Mouse (Mus musculus) liver, embryonic 13.5 days (tissue): ENCODE results near the gene Adcy7. TPM values are rescaled to one million over a fixed set of nuclear protein-coding genes. Genes with fewer than 3 reads are reported as not detected.
A peak's percentile ranks its signal among the peaks of the same experiment; 100 is the strongest.

ENCODE experiments used
- ATAC-seq: fragments of 200-750 bp; cut with Nextera tagmentation; 2 replicates; pipeline ENCODE4 v1.8.0; 2017; ENCODE audit warnings: low read depth, mild to moderate bottlenecking, moderate number of reproducible peaks, moderate library complexity
- DNase-seq: peaks from one replicate; pipeline ENCODE4 v3.0.0; 2022
- H3K27ac ChIP-seq: fragments of 300-500 bp; sonication (generic); 2 replicates; pipeline ENCODE4 v1.5.1; 2015; ENCODE audit warnings: moderate library complexity, mild to moderate bottlenecking, inconsistent platforms
- H3K27me3 ChIP-seq: fragments of 300-500 bp; sonication (generic); 2 replicates; pipeline ENCODE4 v1.6.1; 2015; ENCODE audit warnings: mild to moderate bottlenecking, inconsistent platforms
- H3K36me3 ChIP-seq: fragments of 300-500 bp; sonication (generic); 2 replicates; pipeline ENCODE4 v1.6.1; 2015; ENCODE audit warnings: mild to moderate bottlenecking, inconsistent platforms
- H3K4me1 ChIP-seq: fragments of 300-500 bp; sonication (generic); replicated peaks from 2 replicates; pipeline ENCODE4 v1.6.1; 2015; ENCODE audit warnings: inconsistent platforms
- H3K4me2 ChIP-seq: fragments of 300-500 bp; sonication (generic); 2 replicates; pipeline ENCODE4 v1.6.1; 2015; ENCODE audit warnings: inconsistent platforms, mild to moderate bottlenecking, moderate library complexity
- H3K4me3 ChIP-seq: fragments of 300-500 bp; sonication (generic); replicated peaks from 2 replicates; pipeline ENCODE4 v1.5.1; 2015; ENCODE audit warnings: mild to moderate bottlenecking, inconsistent platforms
- H3K9ac ChIP-seq: fragments of 300-500 bp; sonication (generic); 2 replicates; pipeline ENCODE4 v1.6.1; 2015; ENCODE audit warnings: mild to moderate bottlenecking, inconsistent platforms
- H3K9me3 ChIP-seq: fragments of 300-500 bp; sonication (generic); replicated peaks from 2 replicates; pipeline ENCODE4 v1.6.1; 2016; ENCODE audit warnings: inconsistent platforms
- WGBS: fragments of 180-500 bp; shearing (Covaris S2); methylation state at CpG from one replicate; pipeline ENCODE4 v1.1.7; 2015; ENCODE audit not compliant: insufficient replicate concordance; 5-methylcytosine and 5-hydroxymethylcytosine counted together
- polyA plus RNA-seq: library from polyadenylated mRNA; unstranded; fragments of >200 nt; fragmentation: Nextera tagmentation; extraction: Ambion mirVana; gene quantifications from 2 replicates; pipeline ENCODE4 v1.2.1, GENCODE M21; 2015

Gene Adcy7
- 26.1 and 27.0 TPM in 2 replicates for polyA plus RNA-seq

- H3K27ac ChIP-seq, result peak within 1 kb of the TSS; percentile 32; the same call in 1 of the 2 replicates
- no peaks in the 10 kb centered on the region for H3K36me3 ChIP-seq
- H3K4me3 ChIP-seq, result peak within 1 kb of the TSS; percentile 67
- H3K9ac ChIP-seq, result peak within 1 kb of the TSS; percentile 82
- DNase-seq, result peak; percentile 56
- 3% methylated on average over 59 of the region's 64 CpGs for WGBS
- peak; percentile 78 for ATAC-seq
- no peaks in the 10 kb centered on the region for H3K9me3 ChIP-seq
- H3K4me1 ChIP-seq, result peaks cover 59% of the 10 kb centered on the region
- peak within 1 kb of the TSS; percentile 95 for H3K4me2 ChIP-seq
- H3K27me3 ChIP-seq, result peaks cover 13% of the 10 kb centered on the region
Measured at GRCm38 (mm10) chr8:88272231-88273050, at the start of gene Adcy7. Adcy7 (plus strand) TSS chr8:88272403.

GRCm38 (mm10) chr8:88225358-88225757 lies 46.8 kb upstream of the Adcy7 start:
- Histone ChIP-seq H3K4me1 (peaks cover 40% of the 10 kb centered on the region), H3K4me2 (no peak overlapping the region), H3K27ac (no peak overlapping the region), H3K27me3 (no peaks in the 10 kb centered on the region), H3K9me3 (no peaks in the 10 kb centered on the region), H3K36me3 (peaks cover 11% of the 10 kb centered on the region), H3K9ac (no peak overlapping the region), H3K4me3 (no peak overlapping the region)
- DNase-seq (no peak), ATAC-seq (no peak)
- 83% methylated on average over 5 of the region's 5 CpGs for WGBS

GRCm38 (mm10) chr8:88227851-88228250 lies 44.4 kb upstream of the Adcy7 start:
- Histone ChIP-seq H3K36me3 (peaks cover 11% of the 10 kb centered on the region), H3K9ac (no peak overlapping the region), H3K4me1 (peaks cover 18% of the 10 kb centered on the region), H3K27ac (no peak overlapping the region), H3K4me2 (no peak overlapping the region), H3K9me3 (no peaks in the 10 kb centered on the region), H3K4me3 (no peak overlapping the region), H3K27me3 (no peaks in the 10 kb centered on the region)
- DNase-seq (no peak), ATAC-seq (no peak)
- 68% methylated on average over 6 of the region's 6 CpGs for WGBS

GRCm38 (mm10) chr8:88228286-88228685 lies 43.9 kb upstream of the Adcy7 start:
- no peaks in the 10 kb centered on the region for H3K27me3 ChIP-seq
- no peak for DNase-seq
- no peak overlapping the region for H3K4me2 ChIP-seq
- peaks cover 11% of the 10 kb centered on the region for H3K36me3 ChIP-seq
- ATAC-seq, result no peak
- no peak overlapping the region for H3K9ac ChIP-seq
- no peak overlapping the region for H3K27ac ChIP-seq
- peaks cover 18% of the 10 kb centered on the region for H3K4me1 ChIP-seq
- WGBS, result 38% methylated on average over 1 of the region's 1 CpGs
- H3K4me3 ChIP-seq, result no peak overlapping the region
- no peaks in the 10 kb centered on the region for H3K9me3 ChIP-seq

GRCm38 (mm10) chr8:88228800-88229199 lies 43.4 kb upstream of the Adcy7 start:
- no peak for DNase-seq
- WGBS, result no CpG with 5 or more reads among the region's 1 CpGs
- no peak overlapping the region for H3K4me2 ChIP-seq

GRCm38 (mm10) chr8:88236666-88237065 lies 35.5 kb upstream of the Adcy7 start:
- Histone ChIP-seq H3K9me3 (no peaks in the 10 kb centered on the region), H3K4me2 (no peak overlapping the region), H3K4me1 (peaks cover 15% of the 10 kb centered on the region), H3K4me3 (no peak overlapping the region), H3K9ac (no peak overlapping the region), H3K36me3 (no peaks in the 10 kb centered on the region), H3K27me3 (no peaks in the 10 kb centered on the region), H3K27ac (no peak overlapping the region)
- DNase-seq (no peak), ATAC-seq (no peak)
- 68% methylated on average over 2 of the region's 2 CpGs for WGBS

More at GRCm38 (mm10) chr8:88228800-88229199, 43.4 kb upstream of the Adcy7 start:
- Histone ChIP-seq H3K9ac (no peak overlapping the region), H3K27ac (no peak overlapping the region), H3K9me3 (no peaks in the 10 kb centered on the region), H3K4me3 (no peak overlapping the region), H3K4me1 (peaks cover 18% of the 10 kb centered on the region), H3K36me3 (peaks cover 11% of the 10 kb centered on the region), H3K27me3 (no peaks in the 10 kb centered on the region)
- ATAC-seq, result no peak

- Histone ChIP-seq H3K4me2 (no peak overlapping the region), H3K9ac (no peak overlapping the region), H3K27ac (no peak overlapping the region), H3K9me3 (no peaks in the 10 kb centered on the region), H3K27me3 (no peaks in the 10 kb centered on the region), H3K4me1 (peaks cover 22% of the 10 kb centered on the region), H3K36me3 (no peaks in the 10 kb centered on the region), H3K4me3 (no peak overlapping the region)
- no peak for ATAC-seq
- WGBS, result 32% methylated on average over 2 of the region's 2 CpGs
- no peak for DNase-seq
Measured at GRCm38 (mm10) chr8:88237606-88238005, 34.6 kb upstream of the Adcy7 start.

GRCm38 (mm10) chr8:88239277-88239676 lies 32.9 kb upstream of the Adcy7 start:
- Histone ChIP-seq H3K36me3 (peaks cover 7% of the 10 kb centered on the region), H3K27ac (no peak overlapping the region), H3K9me3 (no peaks in the 10 kb centered on the region), H3K4me1 (peaks cover 22% of the 10 kb centered on the region), H3K9ac (no peak overlapping the region), H3K4me3 (no peak overlapping the region), H3K27me3 (no peaks in the 10 kb centered on the region), H3K4me2 (no peak overlapping the region)
- ATAC-seq, result no peak
- 82% methylated on average over 5 of the region's 5 CpGs for whole genome bisulfite sequencing
- DNase-seq, result no peak

GRCm38 (mm10) chr8:88241871-88242270 lies 30.3 kb upstream of the Adcy7 start:
- Histone ChIP-seq H3K9ac (no peak overlapping the region), H3K27me3 (no peaks in the 10 kb centered on the region), H3K4me1 (peaks cover 22% of the 10 kb centered on the region), H3K4me3 (no peak overlapping the region), H3K9me3 (no peaks in the 10 kb centered on the region), H3K36me3 (peaks cover 20% of the 10 kb centered on the region), H3K4me2 (no peak overlapping the region), H3K27ac (no peak overlapping the region)
- ATAC-seq, result no peak
- no peak for DNase-seq
- 45% methylated on average over 4 of the region's 4 CpGs for WGBS

- peak; percentile 80 for ATAC-seq
- Histone ChIP-seq H3K9me3 (no peaks in the 10 kb centered on the region), H3K36me3 (peaks cover 37% of the 10 kb centered on the region), H3K4me2 (no peak overlapping the region), H3K27me3 (no peaks in the 10 kb centered on the region), H3K4me3 (no peak overlapping the region), H3K9ac (no peak overlapping the region), H3K4me1 (peaks cover 17% of the 10 kb centered on the region), H3K27ac (no peak overlapping the region)
- WGBS, result 73% methylated on average over 4 of the region's 4 CpGs
- DNase-seq, result peak; percentile 23
Measured at GRCm38 (mm10) chr8:88244298-88244697, 27.9 kb upstream of the Adcy7 start.

GRCm38 (mm10) chr8:88252791-88253190 lies 19.4 kb upstream of the Adcy7 start:
- H3K9me3 ChIP-seq, result no peaks in the 10 kb centered on the region
- H3K4me3 ChIP-seq, result no peak overlapping the region
- H3K36me3 ChIP-seq, result peaks cover 73% of the 10 kb centered on the region
- H3K4me1 ChIP-seq, result peaks cover 5% of the 10 kb centered on the region
- no peak overlapping the region for H3K9ac ChIP-seq
- no peak overlapping the region for H3K27ac ChIP-seq
- H3K4me2 ChIP-seq, result no peak overlapping the region
- ATAC-seq, result no peak
- no peaks in the 10 kb centered on the region for H3K27me3 ChIP-seq
- DNase-seq, result no peak
- WGBS, result 76% methylated on average over 3 of the region's 3 CpGs

GRCm38 (mm10) chr8:88254957-88255356 lies 17.2 kb upstream of the Adcy7 start:
- no peak for DNase-seq
- Histone ChIP-seq H3K36me3 (peaks cover 59% of the 10 kb centered on the region), H3K4me2 (no peak overlapping the region), H3K4me3 (no peak overlapping the region), H3K4me1 (peaks cover 5% of the 10 kb centered on the region), H3K27ac (no peak overlapping the region), H3K9me3 (no peaks in the 10 kb centered on the region), H3K27me3 (no peaks in the 10 kb centered on the region), H3K9ac (no peak overlapping the region)
- no peak for ATAC-seq
- 81% methylated on average over 7 of the region's 7 CpGs for WGBS
